ENCODE assay signal across 9 mouse cellular contexts in genomic region chr12:79626555-79627080, GRCm38 (mm10).
DNase-seq lines count a peak whose midpoint lies in the region; ATAC-seq and TF ChIP-seq lines count a peak whose summit lies in the region.
"Had no signal": no experiment of that assay in that cellular context is flagged by ENCODE, and none has a peak within 500 bp of the region (broad histone marks: within the 10 kb centered on the region; RNA-seq: fewer than 3 reads in every experiment).

No protein-coding gene starts in this region.

- TF ChIP-seq POLR2A in cortical plate, adult 2 months (IDR thresholded peaks at IDR 0.05; ENCODE audit: extremely low read depth, insufficient read depth, low read length) = no peak

- H3K9ac ChIP-seq in liver, embryonic 12.5 days = no peak overlapping the region
- H3K9ac ChIP-seq in midbrain, embryonic 13.5 days (replicated peaks) = no peak overlapping the region

- WGBS in heart, embryonic 10.5 days = 50% methylated on average over 4 of the region's 4 CpGs
- WGBS in liver, embryonic 12.5 days (ENCODE audit: insufficient replicate concordance) = 70% methylated on average over 4 of the region's 4 CpGs
- 23% methylated on average over 4 of the region's 4 CpGs for WGBS in midbrain, embryonic 13.5 days

- no peaks in the 10 kb centered on the region for H3K36me3 ChIP-seq in heart, embryonic 10.5 days
- H3K36me3 ChIP-seq in liver, embryonic 12.5 days = no peaks in the 10 kb centered on the region
- no peaks in the 10 kb centered on the region for H3K36me3 ChIP-seq in midbrain, embryonic 13.5 days

- intact Hi-C loops in heart, postnatal 14 days (cut with DNase I) = no loop called here

- DNase-seq in heart, embryonic 10.5 days (ENCODE audit: low spot score) = no peak
- DNase-seq in heart, postnatal 14 days = no peak
- DNase-seq in liver = no peak
- no peak for DNase-seq in lung, postnatal 25 days (ENCODE audit: low spot score)
- DNase-seq in thymus, postnatal 36 days = no peak
- DNase-seq: kidney, postnatal 10 days had no signal

- TF ChIP-seq CTCF in cortical plate, adult 2 months (IDR thresholded peaks at IDR 0.05; ENCODE audit: extremely low read depth, insufficient read depth, low read length) = no peak

- H3K27me3 ChIP-seq in heart, embryonic 10.5 days (ENCODE audit: insufficient read depth, poor library complexity, severe bottlenecking) = no peaks in the 10 kb centered on the region
- no peaks in the 10 kb centered on the region for H3K27me3 ChIP-seq in liver, embryonic 12.5 days (replicated peaks)
- H3K27me3 ChIP-seq in midbrain, embryonic 13.5 days = no peaks in the 10 kb centered on the region

- H3K27ac ChIP-seq in heart, embryonic 10.5 days = peak overlapping the region; percentile 48
- peak overlapping the region; percentile 53; the same call in 1 of the 2 replicates for H3K27ac ChIP-seq in liver, embryonic 12.5 days
- H3K27ac ChIP-seq in cortical plate, adult 2 months (ENCODE audit: insufficient read depth, low read length) = peak overlapping the region; percentile 37
- 0 out of 2 replicates have a peak overlapping the region, but pooled peaks have one; percentile 47 for H3K27ac ChIP-seq in midbrain, embryonic 13.5 days

- H3K4me1 ChIP-seq in heart, embryonic 10.5 days = peaks cover 28% of the 10 kb centered on the region
- H3K4me1 ChIP-seq in liver, embryonic 12.5 days = peaks cover 25% of the 10 kb centered on the region
- no peaks in the 10 kb centered on the region; the same call in 1 of the 2 replicates for H3K4me1 ChIP-seq in cortical plate, adult 2 months (ENCODE audit: control insufficient read depth, insufficient read depth, low read length)
- peaks cover 37% of the 10 kb centered on the region for H3K4me1 ChIP-seq in midbrain, embryonic 13.5 days (replicated peaks)

- ATAC-seq in liver, embryonic 12.5 days = no peak
- no peak for ATAC-seq in midbrain, embryonic 13.5 days

- H3K9me3 ChIP-seq in heart, embryonic 10.5 days = no peaks in the 10 kb centered on the region
- no peaks in the 10 kb centered on the region for H3K9me3 ChIP-seq in liver, embryonic 12.5 days (replicated peaks)
- H3K9me3 ChIP-seq in midbrain, embryonic 13.5 days = no peaks in the 10 kb centered on the region

- H3K4me2 ChIP-seq in liver, embryonic 12.5 days = no peak overlapping the region
- no peak overlapping the region for H3K4me2 ChIP-seq in midbrain, embryonic 13.5 days (replicated peaks)

- no peak overlapping the region for H3K4me3 ChIP-seq in heart, embryonic 10.5 days
- no peak overlapping the region for H3K4me3 ChIP-seq in liver, embryonic 12.5 days
- H3K4me3 ChIP-seq in cortical plate, adult 2 months (ENCODE audit: insufficient read depth, low read length) = no peak overlapping the region
- H3K4me3 ChIP-seq in midbrain, embryonic 13.5 days (replicated peaks) = no peak overlapping the region
